Mouse (Mus musculus) heart, postnatal 4 days (tissue): ENCODE measurements around the gene Camk1d. TPM values are rescaled to one million over a fixed set of nuclear protein-coding genes. Genes with fewer than 3 reads are reported as not detected.
A peak's percentile ranks its signal among the peaks of the same experiment; 100 is the strongest.

ENCODE experiments used
- DNase-seq: peaks from one replicate; pipeline ENCODE4 v3.0.0; 2021
- total RNA-seq, 2 experiments: library from RNA; stranded (reverse); gene quantifications; 2 replicates each; pipeline ENCODE4 v1.2.3; 2021

Gene Camk1d
- 10 to 100 TPM; 12.6 to 15.2 TPM for total RNA-seq

DNA sequence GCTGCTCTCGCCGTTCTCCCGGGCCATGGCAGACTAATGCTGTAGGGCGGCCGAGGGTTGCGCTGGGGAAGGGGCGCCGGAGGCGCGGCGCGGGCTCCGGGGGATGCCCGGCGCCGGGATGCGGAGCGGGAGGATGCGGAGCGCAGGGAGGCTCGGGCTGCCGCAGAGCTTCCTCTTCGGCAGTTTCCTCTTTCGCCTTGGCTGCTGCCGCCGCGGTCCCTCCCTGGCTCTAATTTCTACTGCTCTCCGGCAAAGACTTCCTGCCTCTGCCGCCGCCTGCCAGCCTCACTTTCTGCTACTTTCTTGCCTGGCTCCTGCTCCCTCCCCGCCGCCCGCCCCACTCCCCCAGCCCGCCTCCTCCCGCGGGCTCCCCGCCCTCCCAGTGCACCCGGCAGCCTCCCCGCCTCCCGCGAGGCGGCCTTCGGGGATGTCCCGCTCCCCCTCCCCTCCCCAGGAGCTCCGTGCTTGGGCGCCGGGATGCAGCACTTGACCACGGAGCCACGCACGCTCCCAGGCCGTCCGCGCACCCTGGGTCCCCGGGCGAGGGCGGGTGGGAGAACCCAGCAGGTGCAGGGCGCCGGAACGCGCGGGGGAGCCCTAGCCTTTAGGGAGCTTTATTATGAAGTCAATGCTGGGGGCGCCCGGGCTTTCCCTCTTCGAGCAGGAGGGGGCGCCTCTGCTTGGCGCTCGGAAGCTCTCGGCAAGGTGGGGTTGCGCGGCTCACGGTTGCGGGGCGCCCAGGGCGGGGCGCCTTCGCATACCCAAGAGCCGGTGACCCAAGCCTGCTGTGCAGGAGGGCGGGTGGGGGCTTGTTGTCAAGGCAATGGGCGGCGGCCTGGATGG lies at the start of gene Camk1d:
Gene Camk1d, minus strand, starts transcription at position 305 of the 843 bp plus-strand sequence.
- peak; percentile 65 for DNase-seq

DNA sequence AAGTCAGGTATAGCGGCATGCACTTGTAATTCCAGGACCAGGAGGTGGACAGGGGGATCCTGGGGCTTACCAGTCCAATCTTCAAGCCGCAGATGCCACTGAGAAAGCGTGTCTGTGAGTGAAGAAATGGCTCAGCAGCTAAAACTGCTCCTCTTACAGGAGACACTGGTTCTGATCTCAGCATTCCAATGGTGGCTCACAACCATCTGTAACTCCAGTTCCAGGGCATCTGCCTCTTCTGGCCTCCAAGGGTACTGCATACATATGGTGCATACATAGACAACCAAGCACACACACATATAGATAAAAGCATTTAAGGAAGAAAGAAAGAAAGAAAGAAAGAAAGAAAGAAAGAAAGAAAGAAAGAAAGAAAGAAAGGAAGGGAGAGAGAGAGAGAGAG lies 47.7 kb upstream of the Camk1d start:
- DNase-seq: no peak

DNA sequence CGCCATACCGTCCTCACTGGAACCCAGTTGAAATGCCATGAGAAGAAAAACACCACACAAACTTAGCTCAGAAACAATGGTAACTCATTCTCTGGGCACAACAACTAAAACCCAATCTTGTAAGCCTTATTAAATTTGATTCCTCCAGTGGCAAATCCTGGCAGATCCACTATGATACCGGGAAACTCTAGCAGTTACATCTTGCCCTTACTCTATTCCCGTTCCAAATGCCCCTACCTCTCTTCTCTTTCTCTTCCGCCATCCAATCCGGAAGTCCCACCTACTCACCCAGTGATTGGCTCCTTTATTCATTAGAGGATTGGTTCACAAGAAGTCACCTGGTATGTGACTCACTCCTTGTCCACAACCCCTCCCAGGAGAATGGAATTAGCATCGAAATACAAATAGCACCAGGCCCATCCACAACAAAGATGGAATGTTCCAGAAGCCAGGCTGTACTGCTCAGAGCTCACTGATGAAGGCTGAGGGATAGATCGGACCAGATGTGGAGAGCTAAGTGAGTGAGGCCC lies 46.2 kb upstream of the Camk1d start:
- DNase-seq: no peak

DNA sequence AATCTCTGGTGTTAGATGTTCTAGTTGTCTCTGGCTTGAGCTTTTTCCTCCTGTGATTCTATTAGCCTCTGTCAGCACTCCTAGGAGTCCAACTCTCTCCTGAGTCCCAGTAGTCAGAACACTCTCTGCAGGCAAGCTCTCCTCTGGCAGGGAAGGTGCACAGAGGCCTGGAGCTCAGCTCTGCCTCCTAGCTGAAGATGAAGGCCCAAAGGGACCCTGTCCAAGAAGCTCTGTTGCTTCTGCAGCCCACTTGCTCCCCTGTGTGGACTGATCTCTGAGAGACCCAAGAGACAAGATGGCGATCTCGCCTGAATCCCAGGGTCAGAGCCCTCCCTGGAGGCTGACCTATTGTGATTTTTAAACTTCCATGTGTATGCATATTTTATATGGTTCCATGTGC lies 44.3 kb upstream of the Camk1d start:
- no peak for DNase-seq

DNA sequence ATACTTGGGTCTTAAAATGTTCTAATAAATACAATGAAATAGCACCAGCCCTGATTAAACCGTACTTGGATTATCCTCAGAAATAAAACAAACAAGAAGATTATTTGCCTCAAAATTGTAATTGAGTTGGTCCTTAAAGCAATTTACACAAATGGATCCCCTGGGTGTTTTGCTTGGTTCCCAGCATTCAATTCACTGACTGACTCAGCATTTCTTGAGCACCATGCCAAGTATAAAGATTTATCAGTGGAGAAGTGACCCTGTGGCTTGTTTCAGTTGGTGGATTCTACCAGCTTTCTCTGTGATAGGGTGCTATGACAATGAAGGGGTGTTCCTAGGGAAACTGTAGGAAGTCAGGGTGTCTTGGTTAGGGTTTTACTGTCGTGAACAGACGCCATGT lies 36.6 kb upstream of the Camk1d start:
- DNase-seq: no peak

DNA sequence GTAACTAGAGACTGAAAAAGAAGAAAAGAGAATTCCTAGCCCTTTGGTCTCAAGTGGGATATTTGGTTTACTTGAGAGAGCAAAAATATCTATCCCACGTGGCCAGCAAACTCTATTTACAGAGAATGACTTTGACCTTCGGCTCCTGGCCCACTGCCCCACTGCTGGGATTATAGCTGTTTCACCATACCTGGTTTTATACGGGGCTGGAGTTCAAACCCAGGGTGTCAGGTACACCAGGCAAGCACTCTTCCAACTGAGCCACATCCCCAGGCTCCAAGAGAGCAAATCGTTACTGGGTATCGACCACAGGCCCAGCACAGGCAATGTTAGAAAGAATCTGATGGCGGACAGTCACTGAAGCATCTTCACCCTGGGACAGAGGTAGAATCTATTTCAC lies 34.9 kb upstream of the Camk1d start:
- no peak for DNase-seq

DNA sequence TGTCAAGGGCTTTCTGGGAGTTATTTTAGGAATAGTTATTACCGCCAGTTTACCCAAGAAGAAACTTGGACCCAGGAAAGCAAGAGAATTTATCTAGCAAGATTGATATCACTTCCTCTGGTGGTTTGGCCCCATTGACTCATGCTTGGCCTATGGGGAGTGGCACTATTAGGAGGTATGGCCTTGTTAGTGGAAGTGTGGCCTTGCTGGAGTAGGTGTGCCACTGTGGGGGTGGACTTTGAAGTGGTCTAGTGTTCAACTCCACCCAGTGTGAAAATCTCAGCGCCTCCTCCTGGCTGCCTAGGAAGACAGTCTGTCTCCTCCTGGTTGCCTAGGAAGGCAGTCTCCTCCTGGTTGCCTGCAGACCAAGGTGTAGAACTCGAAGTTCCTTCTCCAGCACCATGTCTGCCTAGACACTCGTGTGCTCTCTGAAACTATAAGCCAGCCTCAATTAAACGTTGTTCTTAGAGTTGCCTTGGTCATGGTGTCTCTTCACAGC lies 33.3 kb upstream of the Camk1d start:
- DNase-seq: no peak

DNA sequence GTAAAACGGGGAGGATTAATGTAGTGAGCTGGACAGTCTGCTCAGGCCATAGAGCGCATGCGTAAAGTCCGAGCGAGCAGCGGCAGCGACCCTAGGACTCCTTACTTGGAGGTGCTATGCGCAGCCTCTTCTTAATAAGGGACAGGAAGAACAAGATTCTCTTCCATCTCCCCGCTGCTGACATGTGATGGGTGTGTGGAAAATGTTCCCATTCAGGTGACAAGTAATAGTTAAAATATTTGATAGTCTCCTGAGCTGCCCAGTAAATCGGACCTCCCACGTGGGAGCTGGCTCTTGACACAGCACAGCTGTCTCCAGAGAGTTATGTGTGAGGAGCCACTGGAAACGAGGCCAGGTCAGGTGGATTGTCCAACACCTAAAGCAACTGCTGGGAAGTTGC lies 32.2 kb upstream of the Camk1d start:
- DNase-seq: no peak

DNA sequence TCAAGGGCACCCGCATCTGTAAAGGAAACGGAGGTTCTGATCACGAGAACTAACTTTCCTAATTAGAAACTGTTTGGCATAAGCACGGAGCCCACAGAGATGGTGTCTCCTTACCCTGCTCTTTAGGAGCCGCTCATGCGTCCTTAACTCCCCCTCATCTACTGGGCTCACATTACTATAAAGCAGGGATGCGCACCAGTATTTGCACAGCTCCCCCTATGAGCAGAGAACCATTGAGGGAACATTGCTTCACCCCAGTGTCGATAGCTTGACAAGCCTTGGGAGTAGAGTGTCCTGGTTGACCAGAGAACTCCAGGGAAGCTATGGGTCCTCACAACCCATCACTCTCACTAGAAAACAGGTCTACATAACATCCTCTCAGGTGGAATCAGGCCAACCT lies 29.6 kb upstream of the Camk1d start:
- DNase-seq: no peak

DNA sequence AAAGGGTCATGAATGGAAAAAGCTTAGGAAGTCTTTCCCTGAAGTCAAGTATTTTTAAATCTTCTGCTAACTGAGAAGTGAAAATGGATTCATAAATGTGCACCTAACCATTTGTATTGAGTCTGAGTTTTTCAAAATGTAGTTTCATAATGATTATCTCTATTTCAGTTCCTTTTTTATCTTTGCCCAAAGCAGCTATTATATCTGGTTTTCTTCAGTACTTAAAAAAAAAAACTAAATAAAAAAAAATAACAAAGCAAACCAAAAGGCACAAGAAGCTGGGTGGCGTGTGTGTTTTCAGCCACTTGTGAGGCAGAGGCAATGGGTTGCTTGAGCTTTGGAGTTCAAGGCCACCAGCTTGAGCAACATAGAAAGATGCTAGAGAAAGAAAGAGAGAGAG lies 26.6 kb upstream of the Camk1d start:
- DNase-seq: no peak

DNA sequence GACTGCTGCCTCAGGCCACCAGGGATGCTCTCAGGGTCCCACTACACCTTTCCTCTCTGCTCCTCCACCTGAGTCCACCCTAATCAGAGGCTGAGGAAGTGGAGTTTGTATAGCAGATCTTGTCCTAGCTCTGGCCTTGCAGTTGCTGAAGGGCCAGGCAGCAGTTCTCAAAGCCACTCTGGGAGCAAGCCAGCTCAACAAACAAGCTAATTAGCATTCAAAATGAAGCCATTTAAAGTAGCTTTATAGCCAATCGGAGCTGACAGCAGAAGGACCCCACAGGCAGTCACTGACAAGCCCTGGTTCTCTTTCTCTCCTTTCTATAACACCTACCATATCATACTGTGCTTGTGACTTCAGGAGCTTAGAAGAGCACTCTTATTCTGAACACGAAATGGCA lies 21.6 kb upstream of the Camk1d start:
- no peak for DNase-seq

DNA sequence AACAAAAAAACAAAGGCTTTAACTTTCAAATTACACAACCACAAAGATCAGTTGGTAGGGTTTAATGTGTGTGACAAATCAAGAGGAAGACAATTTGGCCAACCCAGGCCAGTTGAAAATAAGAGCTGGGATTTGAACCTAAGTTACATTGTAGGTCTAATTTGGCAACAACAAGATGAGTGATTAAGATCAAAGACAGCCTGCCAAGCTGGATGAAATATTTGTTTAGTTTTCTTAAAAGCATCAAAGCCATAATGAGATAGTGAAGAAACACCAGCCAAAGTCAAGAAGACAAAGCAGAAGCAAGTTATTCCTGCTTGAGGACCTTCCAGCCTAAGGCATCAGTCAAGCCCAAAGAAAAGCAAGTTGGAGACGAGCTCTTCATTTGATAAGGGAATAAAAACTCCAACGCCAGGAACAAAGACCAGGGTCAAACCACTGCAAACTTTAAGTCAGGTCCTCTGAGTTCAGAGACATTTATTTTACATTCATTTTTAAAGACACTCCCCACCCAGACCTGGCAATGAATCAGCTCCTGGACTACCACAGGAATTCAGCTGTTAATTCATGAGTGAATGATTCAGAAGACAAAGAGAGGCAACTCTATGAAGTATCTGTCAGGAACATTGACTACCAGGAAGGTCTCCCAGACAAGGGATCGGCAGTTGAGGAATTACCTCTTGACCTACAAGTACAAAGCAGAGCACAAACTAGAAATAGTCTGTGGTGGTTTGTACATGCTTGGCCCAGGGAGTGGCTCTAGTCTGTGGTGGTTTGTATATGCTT lies 19.2 kb upstream of the Camk1d start:
- no peak for DNase-seq

DNA sequence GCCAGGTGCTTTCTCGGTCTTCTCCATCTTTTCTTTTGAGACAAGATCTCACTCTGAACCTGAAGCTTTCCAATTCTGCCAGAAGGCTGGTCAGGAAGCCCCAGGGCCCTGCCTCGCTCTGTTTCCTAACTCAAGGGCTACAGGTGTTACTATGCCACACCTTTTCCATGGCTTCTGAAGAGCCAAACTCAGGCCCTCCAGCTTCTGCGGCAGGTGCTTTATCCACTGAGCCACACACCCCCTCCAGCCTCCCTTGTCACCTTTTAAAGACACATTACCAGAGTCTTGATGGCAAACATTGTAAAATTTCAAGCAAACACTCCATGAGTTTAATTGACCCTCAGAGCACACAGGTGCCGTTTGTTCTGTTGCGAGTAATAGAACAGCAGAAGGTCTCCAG lies 17.7 kb upstream of the Camk1d start:
- DNase-seq: no peak

DNA sequence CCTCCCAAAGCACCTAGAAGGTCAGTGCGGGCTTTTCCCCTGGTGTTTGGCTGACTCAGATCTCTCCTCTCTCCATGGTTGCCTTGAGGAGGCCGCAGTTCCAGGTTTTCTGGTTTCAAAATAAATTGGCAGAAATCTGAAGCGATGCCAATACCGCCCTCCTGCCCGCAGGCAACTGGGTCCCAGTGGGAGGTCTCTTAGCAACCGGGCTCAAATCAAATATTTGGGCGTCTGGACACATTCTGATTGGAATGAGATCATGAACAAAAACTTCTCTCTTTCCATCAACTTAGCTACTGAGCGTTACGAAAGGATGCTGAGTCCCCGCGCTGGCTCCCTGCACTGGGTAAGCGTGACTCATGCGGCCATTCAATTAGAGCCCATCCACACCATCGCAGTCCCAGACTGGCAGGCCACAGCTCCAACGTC lies 16.1 kb upstream of the Camk1d start:
- peak; percentile 25 for DNase-seq

DNA sequence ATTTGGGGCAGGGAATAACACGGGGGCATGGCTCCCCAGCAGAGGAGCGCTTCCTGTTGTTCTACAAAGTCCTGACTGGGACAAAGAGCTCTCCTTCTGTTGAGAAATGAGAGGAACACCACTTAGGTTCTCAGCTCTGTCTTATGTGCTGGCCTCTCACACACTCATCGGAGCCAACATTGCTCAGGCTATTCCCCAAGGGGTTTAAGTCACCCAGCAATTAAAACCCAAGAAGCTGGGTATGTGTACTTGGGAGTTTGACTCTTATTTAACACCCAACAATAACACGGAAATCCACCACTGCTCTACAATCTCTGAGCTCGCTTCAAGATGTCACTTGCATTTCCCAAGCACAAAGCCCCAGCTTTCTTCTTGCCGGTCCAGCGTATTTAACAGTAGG lies 15.6 kb upstream of the Camk1d start:
- DNase-seq: no peak

DNA sequence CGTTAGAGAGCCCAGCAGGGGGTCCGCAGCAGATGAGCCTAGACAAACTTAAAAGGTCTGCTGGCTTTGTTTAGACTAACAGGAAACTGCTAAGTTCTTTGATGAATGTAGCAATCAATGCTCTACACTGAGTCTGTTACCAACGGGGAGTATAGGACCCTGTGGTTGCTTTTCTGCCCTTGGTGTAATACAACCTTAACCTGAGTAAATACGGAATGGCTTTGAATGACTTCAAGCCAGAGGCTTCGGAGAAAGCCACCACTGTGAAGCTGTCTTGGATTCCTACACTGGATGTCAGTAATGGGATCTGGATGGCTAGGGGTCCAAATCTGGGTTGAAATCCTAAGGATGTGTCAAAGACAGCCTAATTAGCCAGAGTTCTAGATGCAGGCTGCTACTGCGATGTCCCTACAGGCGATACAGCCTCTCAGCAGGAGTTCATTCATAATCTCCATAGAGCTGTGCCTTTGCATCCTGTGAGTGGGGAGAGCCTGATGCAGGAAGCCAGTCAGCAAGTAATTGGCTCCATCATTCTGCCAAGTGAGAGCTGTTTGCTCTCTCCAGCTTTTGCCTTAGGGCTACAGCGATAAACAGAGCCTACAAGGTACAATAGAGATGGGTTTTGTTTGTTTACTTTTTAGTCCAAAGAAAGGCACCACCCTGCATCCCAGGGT lies 10.8 kb upstream of the Camk1d start:
- no peak for DNase-seq

DNA sequence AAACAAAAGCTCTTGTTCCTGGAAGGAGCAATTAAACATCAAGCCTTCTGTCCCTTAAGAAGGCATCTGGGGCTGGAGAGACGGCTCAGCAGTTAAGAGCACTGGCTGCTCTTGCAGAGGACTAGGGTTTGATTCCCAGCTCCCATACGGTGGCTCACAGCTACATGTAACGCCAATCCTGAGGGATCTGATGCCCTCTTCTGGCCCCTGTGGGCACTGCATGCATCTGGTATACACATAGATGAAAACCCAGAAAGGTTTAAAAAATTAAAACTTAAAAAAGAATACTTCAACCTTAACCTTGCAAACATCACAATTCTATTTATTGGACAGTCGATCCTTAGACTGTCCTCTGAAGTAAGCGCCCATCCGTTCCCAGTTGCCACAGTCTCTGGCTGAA lies 3.4 kb upstream of the Camk1d start:
- DNase-seq: no peak

DNA sequence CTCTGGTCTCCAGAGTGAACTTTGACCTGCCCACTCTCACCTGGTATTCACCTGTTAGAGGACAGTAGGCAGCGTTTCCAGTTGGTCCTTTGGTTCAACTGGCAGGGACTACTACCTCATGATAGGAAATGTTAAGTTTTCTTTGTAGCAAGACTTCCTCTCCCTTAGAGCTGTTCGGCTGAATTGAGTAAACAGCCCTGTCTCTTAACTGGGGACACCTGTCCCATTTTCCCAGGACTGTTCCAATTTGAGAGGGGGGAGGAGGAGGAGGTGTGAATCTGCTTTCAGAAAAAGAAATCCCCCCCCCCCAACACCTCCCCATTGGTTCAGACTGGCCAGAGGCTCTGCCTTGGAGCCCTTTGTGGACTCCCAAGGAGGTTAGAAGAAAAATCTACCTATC lies 1.2 kb upstream of the Camk1d start:
- no peak for DNase-seq

DNA sequence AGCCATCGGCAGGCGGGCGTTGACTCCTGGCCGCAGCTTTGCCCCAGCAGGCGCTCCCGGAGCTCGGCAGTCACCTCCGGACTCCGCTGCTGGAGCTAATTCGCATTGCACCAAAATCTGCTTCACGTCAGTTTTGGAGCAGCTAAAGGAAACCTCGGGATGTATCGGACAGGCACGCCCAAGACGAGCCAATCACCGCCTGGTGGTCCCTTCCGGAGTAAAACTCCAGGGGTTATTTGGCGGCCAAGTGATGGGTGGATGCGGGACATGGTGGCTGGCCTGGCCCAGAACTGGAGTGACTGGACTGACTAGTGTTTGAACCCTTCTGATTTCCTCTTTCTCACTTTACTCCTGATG lies 717 bp upstream of the Camk1d start:
- DNase-seq: no peak

DNA sequence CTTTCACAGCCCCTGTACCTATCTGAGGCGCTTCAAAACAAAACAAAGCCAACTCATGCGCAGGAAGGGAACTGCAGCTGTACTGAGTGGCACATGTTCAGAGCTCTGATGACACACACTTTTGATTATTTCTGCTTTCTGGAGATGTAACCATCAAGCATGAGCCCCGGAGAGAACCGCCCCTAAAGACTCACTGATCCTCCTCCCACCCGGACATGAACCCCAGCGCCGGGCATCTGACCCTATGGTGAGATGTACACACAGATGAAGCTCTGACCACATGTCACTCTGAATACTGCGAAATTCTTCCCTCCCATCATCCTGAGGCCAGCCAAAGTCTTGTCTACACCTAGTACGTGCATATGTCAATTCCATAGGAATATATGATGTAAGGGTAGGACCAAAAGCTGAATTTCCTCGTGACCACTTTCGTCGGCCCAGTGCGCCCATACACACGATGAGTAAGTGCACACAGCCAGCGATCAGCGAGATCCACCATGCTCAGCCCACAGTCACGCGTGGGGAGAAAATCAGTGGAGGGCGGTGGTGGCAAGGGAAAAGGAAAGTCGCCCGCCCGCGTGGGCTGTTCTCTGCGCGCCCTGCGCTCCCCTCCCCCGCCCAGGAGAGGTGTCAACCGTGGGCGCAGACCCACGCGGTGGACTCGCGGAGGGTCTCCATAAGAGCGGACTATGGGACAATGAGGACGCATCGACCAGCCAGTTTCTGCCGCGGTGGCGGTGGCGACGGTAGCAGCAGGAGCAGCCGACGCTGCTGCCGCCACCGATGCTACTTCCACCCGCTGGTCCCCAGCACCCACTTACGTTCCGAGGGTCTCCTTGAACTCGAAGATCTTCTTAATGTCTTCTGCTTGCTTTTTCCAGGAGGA lies 747 bp downstream of the Camk1d start:
- DNase-seq: peak; percentile 21

DNA sequence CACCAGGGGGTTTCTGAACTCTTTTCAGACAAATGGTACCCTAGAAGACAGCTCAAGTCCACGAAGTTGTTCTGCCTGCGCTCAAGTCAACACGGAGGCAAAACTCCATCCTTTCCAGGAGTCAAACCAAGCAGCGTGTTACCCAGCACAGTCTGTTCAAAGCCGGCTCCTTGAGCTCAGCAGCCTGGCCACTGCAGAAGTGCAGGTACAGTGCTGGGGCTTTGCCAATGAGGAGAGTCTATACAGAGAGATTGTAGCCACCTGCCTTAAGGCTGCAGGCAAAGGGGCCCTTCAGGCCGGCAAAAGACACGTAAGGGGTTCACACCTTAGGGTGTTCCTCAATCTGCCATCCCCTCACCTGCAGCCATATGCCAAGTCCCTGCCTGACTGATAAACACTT lies 2.1 kb downstream of the Camk1d start:
- DNase-seq: no peak

DNA sequence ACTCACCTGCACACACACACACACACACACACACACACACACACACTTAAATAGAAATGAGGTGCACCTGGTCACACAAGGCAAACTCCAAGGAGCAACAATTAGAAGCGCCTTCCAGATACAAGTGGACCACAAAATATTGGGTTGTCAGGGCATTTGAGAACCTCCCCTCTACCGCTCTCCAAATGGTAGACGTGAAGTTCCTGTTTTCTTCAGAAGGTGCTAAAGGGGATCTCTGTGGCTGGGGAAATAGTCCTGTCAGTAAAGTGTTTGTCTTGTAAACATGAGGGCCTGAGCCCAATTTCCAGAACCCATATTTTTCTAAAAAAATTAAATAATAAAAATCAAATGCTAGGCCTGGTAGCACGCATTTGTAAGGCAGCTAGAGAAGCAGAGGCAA lies 4.4 kb downstream of the Camk1d start:
- DNase-seq: no peak
